Mouse (Mus musculus) activated CD4-positive, CD25-positive, alpha-beta regulatory T cell, adult 4 months (primary cell): ENCODE results near the gene Acsf3. TPM values are rescaled to one million over a fixed set of nuclear protein-coding genes. Genes with fewer than 3 reads are reported as not detected.
A peak's percentile ranks its signal among the peaks of the same experiment; 100 is the strongest.

ENCODE experiments used
- ATAC-seq: one replicate; pipeline ENCODE4 v1.8.0; 2017
- polyA plus RNA-seq, 2 experiments: library from polyadenylated mRNA; unstranded; fragments of 100-300 nt; shearing (Covaris generic); gene quantifications; one replicate each; pipeline ENCODE4 v1.2.1; 2017

Acsf3 gene
- polyA plus RNA-seq, 2 experiments from 2014 or later = 8.0 to 10.2 TPM

- no peak for ATAC-seq
Observed at GRCm38 (mm10) chr8:122811870-122812494, 36.7 kb downstream of the Acsf3 start.

- ATAC-seq = no peak
Observed at GRCm38 (mm10) chr8:122812610-122813250, 37.4 kb downstream of the Acsf3 start.

- ATAC-seq = no peak
Observed at GRCm38 (mm10) chr8:122814608-122815007, 39.3 kb downstream of the Acsf3 start.

- no peak for ATAC-seq
Observed at GRCm38 (mm10) chr8:122816965-122817364, 41.7 kb downstream of the Acsf3 start.

GRCm38 (mm10) chr8:122817724-122818496, 42.6 kb downstream of the Acsf3 start:
- ATAC-seq = no peak

- ATAC-seq = no peak
Observed at GRCm38 (mm10) chr8:122819776-122820175, 44.5 kb downstream of the Acsf3 start.

GRCm38 (mm10) chr8:122824571-122824970, 49.3 kb downstream of the Acsf3 start:
- ATAC-seq = no peak

GRCm38 (mm10) chr8:122824986-122825385, 49.7 kb downstream of the Acsf3 start:
- ATAC-seq = no peak

GRCm38 (mm10) chr8:122825408-122825807, 50.1 kb downstream of the Acsf3 start:
- ATAC-seq = no peak

- ATAC-seq = no peak
Observed at GRCm38 (mm10) chr8:122829396-122829795, 54.1 kb downstream of the Acsf3 start.

GRCm38 (mm10) chr8:122830349-122831061, 55.2 kb downstream of the Acsf3 start:
- ATAC-seq = peak; percentile 86

GRCm38 (mm10) chr8:122834416-122834815, 59.1 kb downstream of the Acsf3 start:
- no peak for ATAC-seq

GRCm38 (mm10) chr8:122834971-122835370, 59.7 kb downstream of the Acsf3 start:
- peak; percentile 73 for ATAC-seq

- no peak for ATAC-seq
Observed at GRCm38 (mm10) chr8:122836199-122836598, 60.9 kb downstream of the Acsf3 start.

- no peak for ATAC-seq
Observed at GRCm38 (mm10) chr8:122836696-122837095, 61.4 kb downstream of the Acsf3 start.

GRCm38 (mm10) chr8:122844161-122844560, 68.9 kb downstream of the Acsf3 start:
- ATAC-seq = no peak

- ATAC-seq = no peak
Observed at GRCm38 (mm10) chr8:122845662-122846061, 70.4 kb downstream of the Acsf3 start.

- no peak for ATAC-seq
Observed at GRCm38 (mm10) chr8:122847829-122848561, 72.7 kb downstream of the Acsf3 start, which contains the start of gene Cdh15. Cdh15 (plus strand) TSS chr8:122847966.

- no peak for ATAC-seq
Observed at GRCm38 (mm10) chr8:122849152-122849910, 74.0 kb downstream of the Acsf3 start.

- no peak for ATAC-seq
Observed at GRCm38 (mm10) chr8:122850641-122851240, 75.5 kb downstream of the Acsf3 start.
